Mouse (Mus musculus): ENCODE measurements around the gene Ndufc2. TPM values are rescaled to one million over a fixed set of nuclear protein-coding genes. Genes with fewer than 3 reads are reported as not detected.

Ndufc2 gene
- 318 and 363 TPM in 2 replicates for polyA plus RNA-seq (2012; rRNA removed)

GRCm38 (mm10) chr7:97399960-97400715, at the start of gene Ndufc2:
Gene Ndufc2 (plus strand): TSS chr7:97400003.

GRCm38 (mm10) chr7:97416906-97417777, 17.3 kb downstream of the Ndufc2 start, which contains the start of gene Thrsp:
Gene Thrsp (minus strand): TSS chr7:97417730.

GRCm38 (mm10) chr7:97451023-97451422, 51.2 kb downstream of the Ndufc2 start, which contains the start of gene Kctd14:
Gene Kctd14 (plus strand): TSS chr7:97451323.

Other genes starting within 250 kb of the Ndufc2 start
- gene Usp35, start 68.0 kb upstream of the Ndufc2 start, polyA plus RNA-seq (2012; rRNA removed): 11.2 and 12.7 TPM in 2 replicates
- gene Kctd21, start 67.7 kb upstream of the Ndufc2 start, polyA plus RNA-seq (2012; rRNA removed): 7.1 and 7.2 TPM in 2 replicates
- gene Alg8, start 28.4 kb upstream of the Ndufc2 start, polyA plus RNA-seq (2012; rRNA removed): 19.7 TPM in 2 replicates
- gene Thrsp, start 17.7 kb downstream of the Ndufc2 start, polyA plus RNA-seq (2012; rRNA removed): 6.2 and 8.6 TPM in 2 replicates
- gene Kctd14, start 51.3 kb downstream of the Ndufc2 start, polyA plus RNA-seq (2012; rRNA removed): 1.3 and 1.5 TPM in 2 replicates
- 57.6 and 62.0 TPM in 2 replicates for gene Ints4, start 81.0 kb downstream of the Ndufc2 start, polyA plus RNA-seq (2012; rRNA removed)
- gene Aamdc, start 179.5 kb downstream of the Ndufc2 start, polyA plus RNA-seq (2012; rRNA removed): 48.0 and 52.3 TPM in 2 replicates
- 12.7 and 12.8 TPM in 2 replicates for gene Rsf1, start 179.9 kb downstream of the Ndufc2 start, polyA plus RNA-seq (2012; rRNA removed)

Data from central nervous system, embryonic 18 days (tissue).